In genomic region chr8:94171321-94171755, GRCm38 (mm10) we compare ENCODE assay signal across 9 mouse cellular contexts. TPM values are rescaled to one million over a fixed set of nuclear protein-coding genes. Genes with fewer than 3 reads are reported as not detected.
A peak's percentile ranks its signal among the peaks of the same experiment; 100 is the strongest.
DNase-seq lines count a peak whose midpoint lies in the region; ATAC-seq and TF ChIP-seq lines count a peak whose summit lies in the region.
"Had no signal": no experiment of that assay in that cellular context is flagged by ENCODE, and none has a peak within 500 bp of the region (broad histone marks: within the 10 kb centered on the region; RNA-seq: fewer than 3 reads in every experiment).

No protein-coding gene starts in this region.

- TF ChIP-seq CTCF in liver, postnatal 0 days (IDR thresholded peaks at IDR 0.05; ENCODE audit: low read depth) = no peak

- ATAC-seq in hindbrain, embryonic 16.5 days = no peak
- 0 out of 2 replicates have a peak, but pooled peaks have one; percentile 1 for ATAC-seq in liver, postnatal 0 days

- no peak overlapping the region for H3K4me3 ChIP-seq in hindbrain, embryonic 16.5 days (ENCODE audit: low read length)
- peak overlapping the region; percentile 81 for H3K4me3 ChIP-seq in liver, postnatal 0 days (ENCODE audit: low read depth, low read length)

- H3K4me2 ChIP-seq in hindbrain, embryonic 16.5 days (ENCODE audit: low read length) = peak overlapping the region; percentile 88
- peak overlapping the region; percentile 78 for H3K4me2 ChIP-seq in liver, postnatal 0 days (ENCODE audit: low read depth, low read length)

- no peak overlapping the region for H3K9ac ChIP-seq in hindbrain, embryonic 16.5 days (ENCODE audit: low read depth, low read length)
- peak overlapping the region; percentile 92 for H3K9ac ChIP-seq in liver, postnatal 0 days (replicated peaks)

- no peaks in the 10 kb centered on the region for H3K36me3 ChIP-seq in hindbrain, embryonic 16.5 days (ENCODE audit: control insufficient read depth, insufficient read depth, low read length)
- no peaks in the 10 kb centered on the region for H3K36me3 ChIP-seq in liver, postnatal 0 days (replicated peaks; ENCODE audit: insufficient read depth, low read length)

- TF ChIP-seq EP300 in liver, postnatal 0 days (IDR thresholded peaks at IDR 0.05; ENCODE audit: low read depth) = peak; percentile 72

- H3K27ac ChIP-seq in hindbrain, embryonic 16.5 days (ENCODE audit: low read depth, low read length) = no peak overlapping the region
- H3K27ac ChIP-seq in liver, postnatal 0 days (ENCODE audit: low read depth) = peak overlapping the region; percentile 96

- DNase-seq in cerebellum, adult 9-11 months = peak; percentile 40
- DNase-seq in cerebellum, adult 8-10 months = no peak
- DNase-seq in ZHBTc4 (ENCODE audit: low read depth, low spot score) = peak; percentile 44
- DNase-seq in gastrocnemius, postnatal 10 days = peak; percentile 44
- DNase-seq in liver, postnatal 0 days = peak; percentile 66
- DNase-seq in yolk sac, embryonic 10.5 days (ENCODE audit: low spot score) = peak; percentile 16
- DNase-seq in retina, embryonic 14.5 days (ENCODE audit: low spot score) = no peak

- H3K27me3 ChIP-seq in hindbrain, embryonic 16.5 days (replicated peaks; ENCODE audit: control insufficient read depth, insufficient read depth, low read length) = peaks cover 35% of the 10 kb centered on the region
- H3K27me3 ChIP-seq in liver, postnatal 0 days (ENCODE audit: insufficient read depth, low read length) = peaks cover 3% of the 10 kb centered on the region; the same call in 1 of the 2 replicates

- H3K4me1 ChIP-seq in hindbrain, embryonic 16.5 days (ENCODE audit: control insufficient read depth, insufficient read depth, low read depth, low read length) = peaks cover 12% of the 10 kb centered on the region
- peaks cover 37% of the 10 kb centered on the region for H3K4me1 ChIP-seq in liver, postnatal 0 days (ENCODE audit: insufficient read depth)

- WGBS in hindbrain, embryonic 16.5 days = 54% methylated on average over 10 of the region's 10 CpGs
- WGBS in liver, postnatal 0 days (ENCODE audit: insufficient replicate concordance) = 25% methylated on average over 10 of the region's 10 CpGs

- H3K9me3 ChIP-seq in hindbrain, embryonic 16.5 days (ENCODE audit: control insufficient read depth, low read length) = no peaks in the 10 kb centered on the region
- no peaks in the 10 kb centered on the region for H3K9me3 ChIP-seq in liver, postnatal 0 days (ENCODE audit: low read length)

RNA-seq across cellular contexts. Expression of gene Mt2, which starts 1.1 kb away (rescaled TPM):
- 10 to 100 TPM; 35.0 to 63.8 TPM for total RNA-seq in gastrocnemius, postnatal 10 days (2021)
- polyA plus RNA-seq in hindbrain, embryonic 16.5 days (2015; fragmentation: Nextera tagmentation; extraction: Ambion mirVana) = 30.4 and 53.8 TPM in 2 replicates
- 507 and 771 TPM in 2 replicates for polyA plus RNA-seq in liver, postnatal 0 days (2015; fragmentation: Nextera tagmentation; extraction: Ambion mirVana)

RNA-seq across cellular contexts. Expression of gene Mt1, which starts 7.5 kb away (rescaled TPM):
- 10 to 100 TPM; 29.0 to 43.8 TPM for total RNA-seq in gastrocnemius, postnatal 10 days (2021)
- 126 and 210 TPM in 2 replicates for polyA plus RNA-seq in hindbrain, embryonic 16.5 days (2015; fragmentation: Nextera tagmentation; extraction: Ambion mirVana)
- polyA plus RNA-seq in liver, postnatal 0 days (2015; fragmentation: Nextera tagmentation; extraction: Ambion mirVana) = 2,663 and 3,863 TPM in 2 replicates

RNA-seq across cellular contexts. Expression of gene Mt3, which starts 18.9 kb away (rescaled TPM):
- total RNA-seq in gastrocnemius, postnatal 10 days (2021) = 10 to 100 TPM; 11.0 to 22.2 TPM
- polyA plus RNA-seq in hindbrain, embryonic 16.5 days (2015; fragmentation: Nextera tagmentation; extraction: Ambion mirVana) = 242 and 317 TPM in 2 replicates
- polyA plus RNA-seq in liver, postnatal 0 days (2015; fragmentation: Nextera tagmentation; extraction: Ambion mirVana) = not detected in 2 replicates

RNA-seq across cellular contexts. Expression of gene Mt4, which starts 34.3 kb away (rescaled TPM):
- total RNA-seq in gastrocnemius, postnatal 10 days (2021) = not detected
- not detected in 2 replicates for polyA plus RNA-seq in hindbrain, embryonic 16.5 days (2015; fragmentation: Nextera tagmentation; extraction: Ambion mirVana)
- not detected in 2 replicates for polyA plus RNA-seq in liver, postnatal 0 days (2015; fragmentation: Nextera tagmentation; extraction: Ambion mirVana)
- total RNA-seq: gastrocnemius, postnatal 4 days had no signal

RNA-seq across cellular contexts. Expression of gene Nup93, which starts 43.0 kb away (rescaled TPM):
- 10 to 100 TPM; 19.3 to 20.3 TPM for total RNA-seq in gastrocnemius, postnatal 10 days (2021)
- 54.0 and 62.1 TPM in 2 replicates for polyA plus RNA-seq in hindbrain, embryonic 16.5 days (2015; fragmentation: Nextera tagmentation; extraction: Ambion mirVana)
- polyA plus RNA-seq in liver, postnatal 0 days (2015; fragmentation: Nextera tagmentation; extraction: Ambion mirVana) = 13.4 and 18.2 TPM in 2 replicates

Comparison
In these comparisons a context has a peak if more than half of its experiments do, and no peak if none do; other contexts are left out.
1. DNase-seq: peak in cerebellum, adult 9-11 months (single experiment), ZHBTc4 (single experiment), gastrocnemius, postnatal 10 days (single experiment), liver, postnatal 0 days (single experiment) and yolk sac, embryonic 10.5 days (single experiment); none in cerebellum, adult 8-10 months (single experiment) and retina, embryonic 14.5 days (single experiment).
2. RNA of gene Mt1, which starts 7.5 kb away (polyA plus RNA-seq): 2,663 to 3,863 TPM in liver, postnatal 0 days; 126 to 210 TPM in hindbrain, embryonic 16.5 days; every median in the first group is over 10 times any median in the second.
3. RNA of gene Mt3, which starts 18.9 kb away (polyA plus RNA-seq): 242 to 317 TPM in hindbrain, embryonic 16.5 days; not detected in liver, postnatal 0 days; every median in the first group is over 100 times any median in the second.